Mouse (Mus musculus): Measurements from ENCODE around the gene 4933417A18Rik. TPM values are rescaled to one million over a fixed set of nuclear protein-coding genes. Genes with fewer than 3 reads are reported as not detected.
A peak's percentile ranks its signal among the peaks of the same experiment; 100 is the strongest.
"Not testable (repeated sequence)": the region's sequence is repeated elsewhere in the genome, so short reads cannot be mapped to it uniquely, and the experiment has no call there.

4933417A18Rik gene
- total RNA-seq (2021), result not detected in 2 replicates
- long read RNA-seq, result 0 reads

DNA sequence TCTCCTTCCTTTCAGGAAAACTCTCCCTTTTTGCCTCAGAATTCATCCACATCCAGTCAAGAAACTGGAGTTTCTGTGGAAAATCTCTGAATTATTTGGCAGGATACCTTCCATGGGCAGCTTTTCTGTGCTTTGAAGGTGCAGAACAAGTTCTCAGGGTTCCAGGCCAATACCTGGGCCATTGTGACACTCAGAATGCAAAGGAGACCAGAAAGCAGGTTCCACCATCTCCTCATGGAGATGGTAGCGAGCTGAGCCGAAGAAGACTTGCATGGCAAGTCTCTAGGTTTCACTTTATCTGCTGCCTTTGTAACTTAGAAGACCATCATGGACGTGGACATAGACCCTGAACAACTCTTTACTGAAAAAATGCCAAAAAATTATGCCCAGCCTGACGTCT is at the start of gene 4933417A18Rik, which contains the start of gene Fam217a:
TSS of gene 4933417A18Rik (plus strand) at position 200 of the 400 bp plus-strand sequence.
TSS of gene Fam217a (minus strand) at position 101 of the 400 bp plus-strand sequence.
- DNase-seq, result no peak

DNA sequence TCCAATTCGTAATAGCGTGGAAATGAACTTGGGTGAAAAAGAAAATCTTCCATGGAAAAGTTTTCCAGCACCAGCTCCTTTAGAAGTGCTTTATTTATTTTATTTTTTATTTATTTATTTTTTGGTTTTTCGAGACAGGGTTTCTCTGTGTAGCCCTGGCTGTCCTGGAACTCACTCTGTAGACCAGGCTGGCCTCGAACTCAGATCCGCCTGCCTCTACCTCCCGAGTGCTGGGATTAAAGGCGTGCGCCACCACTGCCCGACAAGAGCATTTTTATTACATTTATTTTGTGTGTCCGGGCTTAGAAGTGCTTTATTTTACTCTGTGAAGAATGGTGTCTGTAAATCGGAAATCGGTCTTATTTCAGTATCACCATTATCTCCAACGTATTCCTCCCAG is 49.5 kb upstream of the 4933417A18Rik start:
- DNase-seq, result not testable (repeated sequence)

DNA sequence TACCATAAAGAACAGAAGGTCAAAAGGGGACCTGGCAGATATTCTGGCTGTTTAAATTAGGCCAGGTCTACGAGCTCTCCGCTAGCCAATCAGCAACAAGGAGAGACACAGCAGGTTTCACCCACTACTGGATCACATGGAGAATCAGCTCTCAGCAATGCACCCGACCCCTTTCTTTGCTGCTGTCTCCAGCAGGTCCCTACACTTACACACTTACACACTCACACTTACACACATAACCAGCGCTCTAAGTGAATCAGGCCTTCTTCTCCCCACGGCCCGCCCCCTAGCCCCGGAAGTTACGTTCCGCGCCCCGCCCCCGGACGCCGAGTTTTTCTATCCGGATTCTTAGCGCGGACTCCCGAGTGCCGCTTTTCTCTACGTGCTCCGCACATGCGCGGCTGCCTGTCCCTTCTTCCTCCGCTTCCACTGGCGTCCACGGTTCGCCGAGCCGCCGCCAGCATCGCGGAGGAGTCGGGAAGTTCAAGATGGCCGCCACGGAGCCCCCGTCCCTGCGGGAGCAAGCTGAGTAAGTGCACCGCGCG is 49.0 kb upstream of the 4933417A18Rik start, which contains the start of gene Prpf4b:
TSS of gene Prpf4b (plus strand) at position 137 of the 545 bp plus-strand sequence.
- DNase-seq, result peak; percentile 96

DNA sequence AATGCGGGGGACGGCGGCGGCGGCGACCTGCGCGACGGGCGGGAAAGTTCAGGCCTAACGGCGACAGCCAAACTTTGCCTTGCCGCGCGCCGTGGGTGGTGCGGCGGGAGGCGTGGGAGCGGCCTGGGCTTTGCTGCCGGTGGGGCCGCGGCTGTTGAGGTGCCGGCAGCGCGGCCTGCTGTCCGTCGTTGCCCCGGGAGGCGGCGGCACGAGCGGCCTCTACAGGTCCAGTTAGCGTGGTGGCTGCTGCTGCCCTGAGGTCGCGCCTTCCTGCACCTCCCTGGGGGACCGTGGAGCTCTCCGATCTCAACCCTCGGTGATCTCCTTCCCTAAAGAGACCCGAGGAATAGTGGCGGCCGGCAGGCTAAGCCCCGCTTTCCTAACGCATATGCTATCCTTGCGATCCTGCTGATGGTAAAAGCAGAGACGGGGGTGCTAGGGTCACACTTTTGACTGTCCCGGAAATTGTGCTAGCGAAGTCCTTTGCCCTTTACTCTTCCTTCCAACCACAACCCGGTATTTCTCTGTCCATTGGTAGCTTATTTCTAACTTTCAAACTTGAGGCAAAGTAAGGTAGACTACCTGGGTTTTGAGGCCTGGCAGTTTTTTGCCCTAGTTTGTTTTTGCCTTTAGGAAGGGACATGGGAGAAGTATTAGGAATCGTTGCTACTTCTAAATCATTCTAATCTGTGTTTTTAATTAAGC is 48.3 kb upstream of the 4933417A18Rik start:
- peak; percentile 64 for DNase-seq

DNA sequence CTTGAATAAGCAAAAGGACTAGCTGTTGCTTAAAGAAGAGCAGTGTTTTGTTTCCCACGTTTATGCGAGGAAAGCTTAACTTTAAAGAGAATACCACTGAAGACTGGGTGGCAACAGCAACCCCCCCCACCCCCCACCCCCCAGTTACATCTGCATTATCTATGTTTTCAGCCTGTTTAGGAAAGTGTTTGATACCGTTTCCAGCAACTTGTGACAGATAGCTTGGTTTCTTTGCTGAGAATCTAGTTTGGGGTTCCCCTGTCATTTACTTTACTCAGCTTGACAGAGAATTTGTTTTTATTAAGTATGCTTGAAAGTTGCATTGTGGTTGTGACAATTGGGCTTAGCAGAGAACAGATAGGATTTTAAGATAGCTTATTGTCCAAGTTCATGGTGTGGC is 47.7 kb upstream of the 4933417A18Rik start:
- DNase-seq, result no peak

DNA sequence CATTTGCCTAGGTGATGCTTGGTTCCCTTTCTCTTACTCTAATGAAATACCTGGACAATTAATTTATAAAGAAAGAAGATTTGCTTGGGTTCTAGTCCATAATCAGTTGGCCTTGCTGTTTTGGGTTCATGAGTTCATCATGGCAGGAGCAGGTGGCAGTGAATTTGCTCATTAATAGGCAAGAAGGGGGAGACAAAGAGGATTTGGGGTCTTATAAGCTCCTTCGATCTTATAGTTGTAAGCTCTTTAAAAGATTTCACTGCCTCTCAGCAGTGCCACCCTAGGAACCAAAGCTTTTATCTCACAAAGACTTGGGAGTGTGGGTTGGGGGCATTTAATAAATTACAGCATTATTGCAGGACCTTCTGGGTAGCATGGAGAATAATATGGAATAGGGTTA is 31.3 kb upstream of the 4933417A18Rik start:
- DNase-seq, result no peak

DNA sequence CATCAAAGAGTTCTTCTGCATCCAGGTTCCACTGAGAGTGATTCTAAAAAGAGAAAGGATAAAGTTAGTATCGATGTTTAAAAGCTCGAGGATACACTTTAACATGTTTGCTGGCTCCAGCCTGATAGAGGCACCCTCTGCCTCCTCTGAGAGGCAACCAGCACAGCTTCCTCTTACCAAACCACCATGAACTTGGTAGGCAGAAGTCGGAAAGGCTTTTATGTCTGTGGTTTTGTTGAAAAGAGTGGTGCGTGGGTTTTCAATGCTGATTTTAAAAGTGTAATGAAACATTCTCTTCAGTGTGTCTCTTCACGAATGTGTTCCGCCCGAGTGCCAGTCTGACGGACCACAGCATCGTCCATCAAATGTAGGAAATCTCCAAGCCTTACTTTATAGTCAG is 9.6 kb upstream of the 4933417A18Rik start:
- no peak for DNase-seq

DNA sequence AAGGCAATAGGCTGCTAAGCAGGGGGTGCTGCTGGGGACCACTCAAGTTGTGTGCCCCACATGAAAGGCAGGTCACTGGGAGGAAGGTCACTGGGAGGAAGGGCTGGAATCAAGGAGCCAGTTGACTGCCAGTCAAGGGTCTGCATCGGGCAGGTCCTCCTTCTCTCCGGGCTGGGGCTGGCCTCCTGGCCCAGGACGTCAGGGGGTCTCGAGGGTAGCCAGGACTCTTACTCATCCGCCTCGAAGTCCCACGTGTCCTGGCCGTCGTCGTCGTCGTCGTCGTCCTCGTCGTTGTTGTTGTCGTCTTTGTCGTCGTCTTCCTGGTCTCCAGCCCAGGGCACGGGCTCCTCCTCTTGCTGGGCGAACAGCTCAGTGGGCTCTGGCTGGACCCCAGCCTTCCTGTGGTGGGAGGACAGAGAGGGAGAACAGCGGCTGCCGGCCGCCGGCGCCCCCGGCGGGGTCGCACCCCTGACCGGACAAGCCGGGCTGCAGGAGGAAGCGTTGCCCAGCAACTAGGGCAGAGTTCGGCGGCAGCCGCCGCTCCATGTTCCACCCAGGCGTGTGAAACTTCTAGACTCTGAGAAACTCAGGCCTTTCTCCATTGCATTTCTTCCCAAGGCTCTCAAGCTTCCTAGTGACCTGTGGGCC is 7.6 kb upstream of the 4933417A18Rik start:
- peak; percentile 2 for DNase-seq

DNA sequence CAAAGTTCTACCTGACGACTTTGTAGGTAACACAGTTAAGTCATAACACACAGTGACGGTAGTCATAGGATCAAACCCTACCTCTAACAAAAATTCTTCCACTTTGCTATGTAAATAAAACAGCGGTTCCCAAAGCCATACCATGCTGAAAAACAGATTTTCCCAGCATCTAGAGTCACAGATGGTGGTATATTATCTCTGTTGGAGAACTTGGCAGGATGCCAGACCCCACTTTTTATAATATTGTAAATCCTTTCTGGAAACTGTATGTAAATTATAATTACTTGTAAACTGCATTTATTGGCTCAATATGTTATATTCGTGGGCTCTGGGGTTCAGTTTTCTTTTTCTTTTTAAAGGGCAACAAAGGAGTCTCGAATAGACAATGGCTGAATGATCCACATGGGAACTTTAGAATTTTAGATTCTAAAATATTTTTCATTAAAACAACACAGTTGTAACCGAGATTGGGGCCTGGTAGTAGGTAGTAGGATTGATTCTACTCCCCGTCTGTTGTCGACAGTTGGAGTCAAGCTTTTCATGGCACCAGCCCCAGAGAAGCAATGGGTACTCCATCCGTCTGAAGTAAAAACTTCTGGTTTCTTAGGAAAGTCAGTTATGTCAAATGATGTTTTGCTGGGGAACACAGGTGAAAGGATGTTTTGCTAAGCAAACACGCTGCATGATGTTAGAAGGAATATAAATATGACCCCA is 10.9 kb downstream of the 4933417A18Rik start:
- no peak for DNase-seq

DNA sequence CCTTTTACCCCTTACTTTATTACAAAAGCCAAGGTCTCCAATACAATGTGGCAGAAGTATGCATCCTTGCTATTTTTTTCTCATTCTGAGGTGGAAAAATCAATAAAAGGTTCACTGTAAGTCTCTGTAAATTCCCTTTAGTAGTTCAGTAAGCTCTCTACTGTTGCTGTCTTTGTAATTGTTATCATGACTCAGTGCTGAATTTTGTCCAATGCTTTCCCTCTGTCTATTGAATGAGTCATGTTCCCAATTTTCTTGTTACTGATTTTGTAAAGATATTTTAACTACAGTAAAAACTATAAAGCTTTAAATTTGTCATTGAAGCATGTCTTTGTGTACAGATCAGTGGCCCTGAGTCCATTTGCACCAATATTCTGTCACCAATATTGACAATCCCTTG is 18.2 kb downstream of the 4933417A18Rik start:
- DNase-seq, result no peak

DNA sequence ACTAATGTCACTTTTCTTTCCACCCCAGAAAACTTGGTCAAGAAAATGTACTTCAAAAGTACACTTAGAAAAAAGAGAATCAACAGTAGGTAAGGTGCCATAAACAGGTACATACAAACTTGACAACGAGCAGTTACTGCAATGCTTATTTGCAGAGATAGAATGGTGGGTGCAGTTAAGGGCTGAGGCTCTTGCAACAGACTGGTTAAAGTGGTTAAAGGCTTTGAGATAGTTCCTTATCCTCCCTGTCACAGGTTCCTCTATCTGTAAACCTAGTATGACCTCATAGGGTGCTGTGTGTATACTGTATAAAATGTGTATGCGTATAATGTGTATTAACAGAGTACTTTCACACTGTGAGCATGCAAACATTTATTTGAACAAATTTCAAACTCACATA is 27.2 kb downstream of the 4933417A18Rik start:
- DNase-seq, result not testable (repeated sequence)

DNA sequence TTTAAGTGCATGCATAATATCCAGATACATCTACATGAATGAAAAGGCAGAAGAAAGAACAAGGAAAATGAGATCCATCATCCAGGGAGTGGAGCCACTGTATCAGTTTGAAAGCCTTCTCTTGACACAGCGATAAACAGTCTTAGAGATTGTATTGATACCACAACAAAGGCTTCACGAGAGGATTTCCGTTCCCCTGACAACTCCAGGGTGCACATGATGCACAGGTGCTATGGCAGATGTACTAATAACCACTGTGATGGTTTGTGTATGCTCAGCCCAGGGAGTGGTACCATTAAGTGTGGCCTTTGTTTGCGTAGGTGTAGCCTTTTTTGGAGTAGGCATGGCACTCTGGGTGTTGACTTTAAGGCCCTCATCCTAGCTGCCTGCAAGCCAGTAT is 32.7 kb downstream of the 4933417A18Rik start:
- DNase-seq, result no peak

DNA sequence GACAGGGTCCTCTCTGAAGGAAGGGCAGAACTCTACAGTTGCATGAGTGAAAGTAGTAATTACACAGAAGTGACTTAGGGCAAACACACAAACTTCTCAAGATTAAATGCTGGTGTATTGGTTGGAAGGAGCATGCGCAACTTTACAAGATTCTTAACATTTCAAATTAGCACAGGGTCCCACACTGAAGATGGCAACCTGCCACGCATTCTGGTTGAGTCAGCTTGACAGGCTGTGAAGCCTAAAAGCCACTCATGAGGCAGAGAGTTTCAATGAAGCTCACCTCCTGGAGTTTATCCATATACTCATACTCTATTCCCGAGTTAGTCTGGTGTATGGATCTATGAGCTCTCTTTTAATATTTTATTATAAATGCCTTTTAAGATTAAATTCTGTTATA is 33.9 kb downstream of the 4933417A18Rik start:
- not testable (repeated sequence) for DNase-seq

DNA sequence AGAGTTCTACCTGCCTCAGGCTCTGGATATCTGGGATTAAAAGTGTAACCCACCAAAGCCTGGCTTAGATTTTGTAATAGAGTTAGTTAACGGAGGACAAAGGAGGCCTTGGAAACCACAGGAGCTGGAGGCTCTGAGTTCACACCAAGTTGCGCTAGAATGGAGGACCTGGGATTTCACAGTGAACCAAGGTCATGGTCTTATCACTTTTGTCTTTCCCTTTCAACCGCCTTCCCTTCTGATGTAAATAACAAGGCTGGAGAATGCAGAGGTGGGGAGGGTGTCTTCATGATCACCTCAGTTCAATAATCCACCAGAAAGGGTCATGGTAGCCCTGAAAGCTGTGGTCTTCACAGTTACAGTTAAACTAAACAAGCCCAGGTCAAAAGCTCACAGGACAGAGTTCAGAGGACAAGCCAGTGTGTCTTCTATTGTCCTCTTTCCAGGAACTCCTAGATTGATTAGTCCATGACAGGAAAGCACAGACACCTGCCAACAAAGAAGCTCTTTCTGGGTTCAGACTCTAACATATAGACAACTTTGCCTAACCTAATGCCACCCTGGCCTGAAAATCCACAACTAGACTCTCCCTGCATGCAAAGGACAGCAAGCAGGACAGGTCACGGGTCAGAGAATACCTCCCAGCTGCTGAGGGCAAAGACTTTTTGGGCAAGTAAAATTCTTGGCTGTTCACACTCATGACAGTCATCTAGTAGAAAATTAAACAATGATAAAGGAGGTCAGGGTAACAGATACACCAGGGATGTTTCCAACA is 37.0 kb downstream of the 4933417A18Rik start:
- no peak for DNase-seq

DNA sequence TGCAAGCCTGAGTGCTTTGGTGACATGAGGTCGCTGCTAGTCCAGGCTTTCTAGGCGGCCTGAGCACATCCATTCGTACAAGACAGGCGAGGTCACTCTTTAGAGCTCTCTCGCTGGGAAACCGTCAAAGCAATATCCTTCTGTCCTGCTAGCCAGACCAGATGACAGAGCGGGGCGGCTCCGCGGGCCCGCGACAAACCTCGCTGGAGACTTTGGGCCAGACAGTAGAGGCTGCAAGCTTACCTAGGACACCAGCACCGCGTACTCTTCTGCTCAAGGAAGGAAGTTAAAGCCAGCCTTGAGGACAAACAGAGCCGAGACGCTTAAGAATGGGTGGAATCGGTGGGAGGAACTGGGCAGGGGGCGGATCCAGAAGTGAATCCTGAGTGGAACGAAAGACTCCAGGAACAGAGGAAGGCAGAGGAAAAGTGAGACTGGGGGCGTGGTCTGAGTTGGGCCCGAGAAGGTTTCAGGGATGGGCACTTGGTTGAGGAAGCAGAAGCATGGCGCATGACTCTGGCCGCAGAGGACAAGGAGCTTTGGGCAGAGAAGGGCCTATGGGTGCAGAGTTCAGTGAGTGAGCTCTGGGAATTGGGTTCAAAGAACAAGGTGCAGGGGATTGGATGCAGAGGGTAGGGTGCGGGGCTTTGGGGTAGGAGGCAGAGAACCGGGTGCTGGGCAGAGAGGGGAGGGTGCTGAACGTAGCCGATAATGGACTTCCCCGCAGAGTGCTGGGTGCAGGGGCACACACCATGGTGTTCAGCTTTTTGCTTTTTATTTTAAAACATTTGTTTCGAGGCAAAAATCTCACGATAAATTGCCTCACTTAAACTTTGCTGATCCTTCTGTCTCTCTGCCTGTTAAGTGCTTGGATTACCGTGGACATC is 39.5 kb downstream of the 4933417A18Rik start, which contains the start of gene Eci3:
TSS of gene Eci3 (minus strand) at position 300 of the 887 bp plus-strand sequence.
- peak; percentile 30 for DNase-seq

DNA sequence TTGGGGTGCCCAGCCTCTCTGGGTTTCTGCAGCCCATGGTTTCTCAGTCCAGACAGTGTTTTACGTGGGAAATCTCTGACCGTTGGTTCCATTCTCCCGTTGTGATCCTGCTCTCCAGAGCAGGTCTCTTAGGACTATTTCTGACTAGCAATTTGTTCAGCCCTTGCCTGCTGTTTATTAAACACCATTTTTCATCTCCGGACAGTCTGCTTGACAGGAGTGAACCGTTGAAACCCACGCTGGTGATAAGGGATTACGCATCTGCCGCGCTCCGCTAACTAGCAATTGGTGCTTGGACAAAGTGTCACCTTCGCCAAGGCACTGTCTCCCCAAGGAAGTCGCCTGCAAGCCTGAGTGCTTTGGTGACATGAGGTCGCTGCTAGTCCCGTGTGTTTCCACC is 40.2 kb downstream of the 4933417A18Rik start:
- no peak for DNase-seq

DNA sequence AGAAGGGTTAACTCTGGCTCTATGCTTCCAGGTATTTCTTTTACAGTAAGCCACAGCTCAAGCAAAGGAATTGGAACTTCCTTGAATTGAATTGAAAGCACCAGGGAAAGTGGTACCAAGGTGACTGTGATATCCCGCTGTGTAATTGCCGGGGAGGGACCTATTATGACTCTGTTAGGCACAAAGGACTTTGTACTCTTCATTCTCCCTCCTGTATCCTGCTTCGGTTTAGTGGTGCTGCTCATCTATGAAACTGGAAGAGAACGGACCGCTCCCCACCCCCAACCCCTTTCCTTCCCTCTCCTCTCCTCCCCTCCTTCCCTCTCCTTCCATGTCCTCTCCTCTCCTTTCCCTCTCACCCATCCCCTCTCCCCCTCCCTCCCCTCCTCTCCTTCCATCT is 40.7 kb downstream of the 4933417A18Rik start:
- DNase-seq, result no peak

DNA sequence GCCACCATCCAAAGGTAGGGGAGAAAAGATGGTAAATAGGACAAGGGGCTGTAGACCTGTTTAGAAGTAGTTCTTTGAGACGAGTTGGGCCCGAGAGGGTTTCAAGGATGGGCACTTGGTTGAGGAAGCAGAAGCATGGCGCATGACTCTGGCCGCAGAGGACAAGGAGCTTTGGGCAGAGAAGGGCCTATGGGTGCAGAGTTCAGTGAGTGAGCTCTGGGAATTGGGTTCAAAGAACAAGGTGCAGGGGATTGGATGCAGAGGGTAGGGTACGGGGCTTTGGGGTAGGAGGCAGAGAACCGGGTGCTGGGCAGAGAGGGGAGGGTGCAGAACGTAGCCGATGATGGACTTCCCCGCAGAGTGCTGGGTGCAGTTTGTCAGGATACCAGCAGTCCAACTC is 41.4 kb downstream of the 4933417A18Rik start:
- not testable (repeated sequence) for DNase-seq

DNA sequence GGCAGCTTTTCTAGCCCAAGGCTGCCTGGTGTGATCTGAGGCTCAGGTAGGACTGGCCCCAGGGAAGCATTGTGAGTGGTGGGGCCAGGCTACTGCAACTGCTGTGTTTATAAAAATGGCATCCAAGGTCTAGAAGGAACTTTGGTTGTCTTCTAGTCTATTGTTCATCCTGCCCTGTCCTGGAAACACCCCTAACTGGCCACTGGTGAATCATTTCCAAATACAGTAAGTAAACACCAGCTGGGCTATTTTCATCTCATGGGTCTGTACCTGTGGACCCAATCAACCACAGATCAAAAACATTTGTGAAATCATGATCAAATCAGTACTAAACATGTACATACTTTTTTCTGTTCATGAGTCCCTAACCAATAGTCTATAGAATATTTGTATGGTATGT is 48.2 kb downstream of the 4933417A18Rik start:
- not testable (repeated sequence) for DNase-seq

DNA sequence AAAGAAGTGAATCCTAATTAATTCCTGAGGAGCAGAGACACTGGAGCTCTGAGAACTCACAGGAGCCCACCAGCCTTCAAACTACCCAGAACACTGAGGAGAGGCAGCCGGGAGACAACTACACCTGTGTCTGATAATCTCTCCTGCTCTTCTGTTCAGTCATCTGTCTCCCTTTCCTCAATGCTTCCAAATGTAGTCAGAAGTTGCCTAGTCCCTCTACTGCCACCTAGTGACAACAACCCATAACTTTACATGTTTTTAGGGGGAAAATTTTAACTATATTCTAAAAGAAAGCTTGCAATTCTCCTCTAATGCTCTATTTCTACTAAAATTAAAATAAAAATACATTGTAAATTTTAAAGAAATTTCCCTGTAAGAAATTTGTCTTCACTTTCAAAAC is 48.9 kb downstream of the 4933417A18Rik start:
- no peak for DNase-seq

DNA sequence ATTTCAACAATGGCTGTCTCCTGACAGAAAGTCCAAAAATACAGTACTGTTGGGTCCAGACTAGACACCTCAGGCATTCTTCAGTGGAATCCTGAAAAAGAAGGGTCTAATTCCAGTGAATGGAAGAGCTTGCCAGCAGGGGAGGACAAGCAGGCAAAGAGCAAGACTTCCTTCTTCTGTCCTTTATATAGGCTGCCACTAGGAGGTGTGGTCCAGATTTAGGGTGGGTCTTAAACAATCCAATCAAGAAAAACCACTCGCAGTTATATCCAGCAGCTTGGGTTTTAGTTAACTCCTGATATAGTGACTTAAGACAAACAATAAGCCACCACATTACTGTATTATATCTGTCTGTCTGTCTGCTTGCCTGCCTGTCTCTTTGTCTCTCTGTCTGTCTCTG is 49.6 kb downstream of the 4933417A18Rik start:
- no peak for DNase-seq
